Mouse (Mus musculus) kidney, postnatal 4 days (tissue): ENCODE data around the gene Eif4a2.
A peak's percentile ranks its signal among the peaks of the same experiment; 100 is the strongest.

Experiments
- DNase-seq, 2 experiments: peaks; one replicate each; pipeline ENCODE4 v3.0.0; 2021; ENCODE audit warnings: mixed read lengths in 2 of 2

Eif4a2 gene

DNA sequence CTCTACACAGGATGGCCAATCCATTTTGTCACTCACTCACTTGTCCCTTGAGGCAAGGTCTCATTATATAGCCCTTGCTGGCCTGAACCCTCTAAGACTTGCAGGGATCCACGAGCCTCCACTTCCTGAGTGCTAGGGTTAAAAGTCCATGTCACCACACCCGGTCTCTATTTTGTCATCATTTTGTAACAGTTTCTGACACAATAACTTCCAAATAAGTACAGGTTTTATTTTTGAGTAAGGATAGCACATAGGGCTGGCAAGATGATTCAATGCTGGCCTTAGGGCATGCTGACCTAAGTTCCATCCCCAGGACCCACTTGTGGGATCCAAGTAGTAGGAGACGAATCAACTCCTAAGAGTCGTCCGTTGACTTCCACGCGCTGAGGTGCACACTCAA lies 1.1 kb upstream of the Eif4a2 start:
- no peak for DNase-seq

DNA sequence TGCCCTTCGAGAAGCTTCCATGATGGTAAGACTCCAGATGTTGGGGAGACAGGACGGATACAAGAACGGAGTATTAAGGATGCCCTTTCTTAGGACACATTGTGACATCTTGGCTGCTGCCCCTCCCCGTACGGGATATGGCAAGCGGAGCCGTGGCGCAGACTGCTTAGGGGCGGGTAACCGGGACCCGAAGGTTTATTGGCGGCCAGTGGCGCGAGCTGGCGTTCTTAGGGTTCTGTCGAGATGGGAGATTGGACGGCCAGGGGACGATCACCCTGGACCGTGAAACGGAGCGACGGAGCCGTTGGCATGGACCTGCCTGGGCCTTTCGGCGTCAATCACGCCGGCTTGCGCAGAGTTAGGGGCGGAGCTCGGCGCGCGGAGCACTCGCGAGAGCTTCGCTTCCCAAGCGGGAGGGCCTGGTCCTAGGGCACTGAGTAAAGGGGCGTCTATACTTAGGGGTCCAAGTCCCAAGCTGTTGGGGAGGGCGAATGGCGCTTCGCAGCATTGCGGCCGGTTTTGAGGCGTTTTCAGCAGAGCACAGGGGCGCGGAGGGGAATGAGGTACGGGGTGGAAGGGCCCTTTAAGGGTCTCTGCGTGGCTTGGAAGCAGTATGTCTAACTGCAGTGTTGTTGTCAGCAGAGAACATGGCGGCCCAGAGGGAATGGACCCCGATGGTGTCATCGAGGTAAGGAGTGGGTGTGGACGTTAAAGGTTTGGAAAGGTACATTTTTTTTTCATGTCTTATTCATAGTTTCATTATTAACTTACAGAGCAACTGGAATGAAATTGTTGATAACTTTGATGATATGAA lies 909 bp downstream of the Eif4a2 start:
- DNase-seq: peak; percentile 88 to 93

DNA sequence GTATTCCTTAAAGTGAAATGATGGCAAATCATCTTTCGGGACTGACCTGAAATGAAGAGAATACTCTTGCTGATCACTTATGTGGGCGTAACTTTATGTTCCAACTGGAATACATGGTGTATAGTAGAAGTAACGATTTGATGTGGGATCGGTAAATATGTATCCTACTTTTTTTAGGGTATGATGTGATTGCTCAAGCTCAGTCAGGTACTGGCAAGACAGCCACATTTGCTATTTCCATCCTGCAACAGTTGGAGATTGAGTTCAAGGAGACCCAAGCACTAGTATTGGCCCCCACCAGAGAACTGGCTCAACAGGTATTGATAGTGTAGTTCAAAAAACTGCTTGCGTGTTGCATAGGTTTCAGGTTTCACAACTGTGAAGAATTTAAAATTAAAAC lies 1.7 kb downstream of the Eif4a2 start:
- DNase-seq: no peak

DNA sequence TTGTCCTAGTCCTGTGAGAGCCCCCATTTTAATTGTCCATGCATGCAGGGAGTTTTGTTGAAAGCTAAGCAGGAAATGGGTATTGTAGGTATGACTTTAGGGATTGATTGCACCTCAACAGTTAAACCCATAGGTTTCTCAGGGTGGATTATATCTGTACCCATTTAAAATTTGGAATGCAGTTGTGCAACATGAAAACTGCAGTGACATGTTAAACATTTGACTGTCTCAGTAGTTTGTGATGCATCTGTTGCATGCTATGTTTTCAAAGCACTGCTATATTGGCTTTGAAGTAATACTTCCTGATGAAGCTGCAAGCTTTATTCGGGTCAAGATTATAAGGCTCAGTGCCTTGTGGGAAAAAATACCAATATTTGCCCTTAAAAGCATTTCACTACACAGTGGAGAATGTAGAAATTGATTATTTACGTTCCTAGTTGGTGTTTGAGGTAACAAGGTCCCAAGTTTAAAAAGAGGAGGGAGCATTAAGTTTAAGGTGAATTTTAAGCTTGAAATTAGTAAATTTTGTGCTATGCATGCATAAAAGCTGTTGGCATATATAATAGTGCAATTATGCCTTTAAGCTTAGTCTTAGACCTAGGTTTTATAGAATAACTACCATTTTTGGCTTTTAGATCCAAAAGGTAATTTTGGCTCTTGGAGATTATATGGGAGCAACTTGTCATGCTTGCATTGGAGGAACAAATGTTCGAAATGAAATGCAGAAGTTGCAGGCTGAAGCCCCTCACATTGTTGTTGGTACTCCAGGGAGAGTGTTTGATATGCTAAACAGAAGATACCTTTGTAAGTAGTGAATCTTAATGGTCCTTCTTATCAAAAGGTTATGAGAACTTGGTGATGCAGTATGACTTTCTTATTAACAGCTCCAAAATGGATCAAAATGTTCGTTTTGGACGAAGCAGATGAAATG lies 2.4 kb downstream of the Eif4a2 start:
- no peak for DNase-seq

DNA sequence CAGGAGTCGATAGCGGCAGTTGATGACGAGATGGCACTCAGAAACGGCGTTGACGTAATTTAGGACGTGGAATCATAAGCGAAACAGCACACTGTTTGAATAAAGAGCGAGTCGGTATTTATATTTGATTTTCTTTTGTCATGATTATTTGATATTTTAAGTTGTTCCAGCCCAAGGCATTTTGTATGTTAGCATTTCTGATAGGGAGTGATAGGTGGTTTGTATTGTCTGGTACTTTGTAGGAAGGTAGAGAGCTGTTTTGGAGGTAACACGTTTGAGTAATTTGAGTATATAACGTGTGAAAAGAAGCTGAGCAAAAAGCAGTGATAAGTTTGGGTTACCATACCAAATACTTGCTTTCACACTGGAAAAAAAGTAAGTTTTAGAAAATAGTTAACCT lies 5.1 kb downstream of the Eif4a2 start:
- DNase-seq: no peak

DNA sequence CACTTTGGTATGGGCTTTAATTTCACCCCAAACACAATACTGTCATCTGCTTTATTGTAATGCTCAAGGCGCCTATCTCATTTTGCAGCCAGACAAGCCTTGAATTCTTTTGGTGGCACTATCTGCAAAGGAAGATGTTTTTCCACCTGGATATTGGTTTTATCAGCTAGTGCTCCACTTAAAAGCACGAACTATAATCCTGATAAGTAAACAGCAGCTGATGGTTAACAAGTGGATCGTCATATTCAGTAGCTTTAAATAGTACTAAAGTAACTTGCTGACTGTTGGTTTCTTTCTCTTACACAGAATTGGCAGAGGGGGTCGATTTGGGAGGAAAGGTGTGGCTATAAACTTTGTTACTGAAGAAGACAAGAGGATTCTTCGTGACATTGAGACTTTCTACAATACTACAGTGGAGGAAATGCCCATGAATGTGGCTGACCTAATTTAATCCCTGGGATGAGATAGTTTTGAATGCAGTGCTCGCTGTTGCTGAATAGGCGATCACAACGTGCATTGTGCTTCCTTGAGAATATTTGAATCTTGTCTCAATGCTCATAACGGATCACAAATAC lies 5.7 kb downstream of the Eif4a2 start:
- DNase-seq: no peak

DNA sequence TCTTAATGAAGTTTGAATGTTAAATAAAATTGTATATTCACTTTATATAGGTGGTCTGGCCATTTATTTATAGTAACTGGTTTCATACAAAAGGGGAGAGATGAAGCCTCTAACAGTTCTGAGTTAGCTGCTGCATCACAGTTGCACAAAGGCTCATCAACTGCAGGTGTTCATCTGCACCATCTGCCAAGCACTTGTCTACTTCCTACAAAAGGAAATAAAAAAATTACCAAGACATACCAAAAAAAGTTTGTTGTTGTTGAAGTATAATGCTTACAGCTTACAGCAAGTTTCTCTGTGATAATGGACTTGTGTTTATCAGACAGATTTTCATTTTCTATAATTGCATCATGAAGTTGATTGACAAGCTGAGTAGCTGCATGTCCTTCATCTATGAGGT lies 6.7 kb downstream of the Eif4a2 start:
- DNase-seq: no peak

DNA sequence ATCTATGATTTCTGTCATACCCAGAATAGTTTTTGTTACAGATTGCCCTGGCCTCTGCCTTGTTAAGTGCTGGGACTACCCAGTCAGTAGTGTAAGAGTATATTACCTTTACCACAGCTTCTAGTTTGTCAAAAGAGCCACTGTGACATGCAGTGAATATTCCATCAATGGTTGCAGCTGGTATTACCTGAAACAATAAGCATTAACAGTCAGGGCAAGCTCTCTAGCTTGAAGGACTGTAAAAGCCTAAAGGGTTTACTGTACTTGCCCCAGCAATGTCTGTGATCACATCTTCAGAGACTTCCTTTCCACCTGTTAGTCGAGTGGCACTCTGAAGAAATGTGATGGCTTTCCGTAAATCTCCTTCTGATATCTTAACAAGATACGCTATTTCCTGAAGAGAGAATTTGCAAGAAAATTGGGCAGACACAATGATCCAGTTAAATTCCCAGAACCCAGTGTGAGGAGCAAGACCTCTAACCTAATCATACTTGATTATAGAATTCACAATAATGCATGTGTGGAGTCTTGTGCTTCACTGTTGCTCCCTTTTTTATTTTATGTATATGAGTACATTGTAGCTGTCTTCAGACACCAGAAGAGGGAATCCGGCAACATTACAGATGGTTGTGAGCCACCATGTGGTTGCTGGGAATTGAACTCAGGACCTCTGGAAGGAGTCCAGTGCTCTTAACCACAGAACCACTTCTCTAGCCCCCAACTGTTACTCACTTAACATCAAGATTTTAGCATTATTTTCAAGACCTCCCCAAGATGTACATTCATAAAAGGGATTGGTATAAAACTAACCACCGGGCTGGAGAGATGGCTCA lies 7.3 kb downstream of the Eif4a2 start:
- DNase-seq: no peak

DNA sequence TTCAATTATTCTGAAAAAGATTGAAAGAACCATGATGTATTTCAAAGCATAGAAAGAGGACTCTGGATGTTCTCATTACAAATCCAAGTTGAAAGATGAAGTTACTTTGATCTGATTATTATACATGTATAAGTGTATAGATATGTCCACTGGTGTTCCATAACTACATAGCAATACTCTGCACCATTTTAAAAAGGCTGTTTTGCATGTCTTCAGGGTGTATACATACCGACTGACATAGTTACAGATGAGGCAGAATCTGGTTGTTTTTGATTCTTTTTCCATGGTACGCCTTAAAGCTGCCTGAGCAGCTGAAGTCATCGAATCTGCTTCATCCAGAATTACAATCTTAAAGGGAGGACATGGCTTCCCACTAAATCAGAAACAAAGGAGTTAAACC lies 8.2 kb downstream of the Eif4a2 start:
- DNase-seq: no peak

DNA sequence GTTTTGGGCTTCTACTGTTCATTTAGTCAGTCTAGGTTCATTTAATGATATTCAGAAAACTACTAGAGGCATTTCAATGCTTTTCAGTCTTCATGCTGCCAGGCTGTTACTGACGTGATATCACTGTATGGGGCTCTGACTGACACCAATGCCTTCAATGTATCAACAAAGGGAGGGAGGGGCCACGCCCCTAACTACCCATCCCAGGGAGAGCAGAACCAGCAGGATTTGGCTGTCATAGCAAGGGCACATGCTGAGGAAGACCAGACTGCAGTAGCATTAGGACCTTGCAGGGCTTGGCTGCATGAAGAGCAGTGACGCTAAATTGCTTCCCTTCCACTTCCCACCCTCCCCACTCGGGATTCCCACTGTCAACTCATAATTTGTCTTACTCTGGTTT lies 9.9 kb downstream of the Eif4a2 start:
- DNase-seq: no peak

DNA sequence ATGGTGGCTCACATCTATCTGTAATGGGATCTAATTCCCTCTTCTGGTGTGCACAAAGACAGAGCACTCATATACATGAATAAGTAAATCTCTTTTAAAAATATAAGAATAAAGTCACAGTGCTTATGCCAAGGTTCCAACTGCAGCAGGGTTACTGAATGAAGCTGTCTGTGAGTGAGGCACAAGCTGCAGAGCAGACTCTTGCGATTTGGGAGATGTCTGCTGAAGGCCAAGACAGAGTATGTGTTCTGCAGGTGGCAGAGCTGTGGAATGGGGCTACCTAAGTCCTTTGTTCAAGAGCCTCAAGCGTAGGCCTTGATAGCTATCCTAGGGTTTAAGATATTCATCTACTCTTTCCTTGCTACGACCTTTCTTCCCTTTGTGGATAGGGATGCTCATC lies 15.2 kb downstream of the Eif4a2 start:
- no peak for DNase-seq

DNA sequence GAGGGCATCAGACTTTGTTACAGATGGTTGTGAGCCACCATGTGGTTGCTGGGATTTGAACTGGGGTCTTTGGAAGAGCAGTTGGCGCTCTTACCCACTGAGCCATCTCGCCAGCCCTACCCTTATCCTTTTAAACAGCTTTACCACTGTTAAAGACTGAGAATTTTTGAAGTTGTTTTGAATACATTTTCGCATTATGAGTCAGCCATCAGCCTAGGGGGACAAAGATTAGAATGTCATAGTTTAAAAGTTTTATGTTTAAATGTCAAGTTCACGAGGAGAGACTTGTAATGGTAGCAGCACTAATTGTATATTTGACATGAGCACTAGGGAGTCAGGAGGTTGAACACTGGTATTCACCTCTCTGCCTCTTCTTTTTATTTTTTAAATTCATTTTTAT lies 15.9 kb downstream of the Eif4a2 start:
- no peak for DNase-seq

DNA sequence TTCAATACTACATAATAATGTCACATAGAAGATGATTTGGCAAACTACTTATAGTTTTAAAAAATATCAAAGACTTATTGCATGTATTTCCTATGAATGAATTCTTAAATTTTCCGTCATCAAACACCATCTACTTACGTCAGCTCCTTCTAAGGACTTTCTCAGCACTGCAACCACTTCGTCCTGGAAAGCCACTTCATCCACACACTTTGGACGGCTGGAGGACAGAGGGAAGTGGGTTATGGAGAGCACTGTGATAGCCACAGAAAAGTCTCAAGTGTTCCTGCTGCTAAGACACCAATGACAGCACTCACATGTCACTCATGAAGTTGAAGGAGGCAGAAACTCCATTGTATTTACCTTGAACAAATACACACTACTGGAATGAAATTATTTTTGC lies 17.2 kb downstream of the Eif4a2 start:
- DNase-seq: no peak

DNA sequence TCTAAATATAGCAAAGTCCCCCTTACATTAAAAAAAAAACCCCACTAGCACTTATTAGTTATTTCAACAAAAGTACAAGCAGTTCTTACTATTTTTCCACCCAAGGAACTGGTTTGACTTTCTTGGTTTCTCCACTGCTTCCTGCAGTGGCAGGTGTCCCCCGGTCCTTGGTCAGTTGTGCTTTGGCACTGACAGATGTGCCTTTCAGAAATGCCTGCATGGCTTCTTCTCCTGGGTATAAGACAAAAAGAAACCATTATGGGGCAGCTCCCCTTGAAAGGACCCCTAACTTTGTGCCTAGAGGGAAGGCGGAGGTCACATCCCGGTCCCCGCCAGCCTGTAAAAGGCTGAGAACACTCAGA lies 20.0 kb downstream of the Eif4a2 start:
- no peak for DNase-seq

DNA sequence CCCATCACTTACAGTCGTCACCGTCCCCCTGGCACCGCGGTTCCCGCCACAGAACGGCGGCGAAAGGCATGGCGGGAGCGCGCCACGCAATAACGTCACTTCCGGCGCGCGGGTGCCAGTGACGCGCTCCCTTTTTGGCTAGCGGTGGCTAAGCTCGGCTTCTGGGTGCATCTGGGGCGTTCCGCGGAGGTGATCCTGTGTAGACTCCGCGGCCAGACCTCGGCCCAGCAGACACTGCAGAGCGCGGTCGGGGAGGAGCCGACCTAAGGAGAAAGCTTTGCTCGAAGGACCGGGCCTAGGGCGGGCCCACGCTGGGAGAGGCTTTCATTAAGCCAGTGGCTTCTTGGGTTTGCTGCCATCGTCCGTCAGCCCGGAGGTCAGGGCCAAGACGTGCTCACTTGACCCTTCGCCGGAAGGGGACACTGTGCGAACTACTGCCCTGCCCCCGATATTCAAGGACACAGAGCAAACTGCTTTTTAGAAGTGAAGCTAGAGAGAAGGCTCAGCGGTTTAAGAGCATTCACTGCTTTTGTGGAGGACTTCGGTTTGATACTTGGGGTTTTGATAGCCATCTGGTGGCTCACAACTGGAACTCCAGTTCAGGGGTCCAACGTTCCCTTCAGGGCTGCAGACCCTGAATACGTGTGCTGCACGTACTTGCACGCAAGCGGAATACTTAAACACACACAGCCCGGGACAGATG lies 20.6 kb downstream of the Eif4a2 start, which contains the start of gene Rfc4:
TSS of gene Rfc4 (minus strand) at position 65 of the 703 bp plus-strand sequence.
- peak; percentile 93 to 95 for DNase-seq

DNA sequence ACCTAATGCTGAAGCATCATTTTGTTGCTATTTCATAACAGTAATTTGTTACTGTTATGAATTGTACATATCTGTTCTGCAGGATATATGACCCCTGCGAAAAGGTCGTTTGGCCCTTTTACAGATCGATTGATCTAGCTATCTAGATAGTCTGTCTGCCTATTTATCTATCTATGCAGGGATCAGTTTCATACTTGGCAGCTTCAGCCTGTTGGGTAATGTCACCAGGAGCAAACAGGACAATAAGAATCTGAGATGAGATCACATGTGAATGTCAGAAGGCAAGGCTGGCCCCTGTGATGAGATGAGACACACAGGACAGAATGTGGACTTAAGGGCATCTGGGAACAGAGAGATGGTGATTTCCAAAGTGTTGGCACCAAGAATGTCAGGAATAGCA lies 23.1 kb downstream of the Eif4a2 start:
- no peak for DNase-seq

DNA sequence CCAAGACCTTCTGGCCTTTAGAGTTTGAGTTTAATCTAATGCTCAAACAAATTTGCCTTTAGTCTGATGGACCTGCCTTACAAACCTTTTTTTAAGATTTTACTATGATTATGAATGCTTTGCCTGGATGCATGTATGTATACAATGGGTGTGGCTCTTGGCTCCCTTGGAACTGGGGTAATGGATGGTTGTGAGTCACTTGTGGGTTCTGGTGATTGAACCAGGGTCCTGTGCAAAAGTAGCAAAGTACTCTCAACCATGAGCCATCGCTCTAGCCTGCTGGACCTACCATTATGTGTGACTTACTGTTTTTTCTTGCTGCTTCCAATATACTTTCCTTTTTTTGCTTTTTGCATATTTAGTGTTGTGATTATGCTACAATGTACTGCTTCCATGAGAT lies 25.1 kb downstream of the Eif4a2 start:
- no peak for DNase-seq

DNA sequence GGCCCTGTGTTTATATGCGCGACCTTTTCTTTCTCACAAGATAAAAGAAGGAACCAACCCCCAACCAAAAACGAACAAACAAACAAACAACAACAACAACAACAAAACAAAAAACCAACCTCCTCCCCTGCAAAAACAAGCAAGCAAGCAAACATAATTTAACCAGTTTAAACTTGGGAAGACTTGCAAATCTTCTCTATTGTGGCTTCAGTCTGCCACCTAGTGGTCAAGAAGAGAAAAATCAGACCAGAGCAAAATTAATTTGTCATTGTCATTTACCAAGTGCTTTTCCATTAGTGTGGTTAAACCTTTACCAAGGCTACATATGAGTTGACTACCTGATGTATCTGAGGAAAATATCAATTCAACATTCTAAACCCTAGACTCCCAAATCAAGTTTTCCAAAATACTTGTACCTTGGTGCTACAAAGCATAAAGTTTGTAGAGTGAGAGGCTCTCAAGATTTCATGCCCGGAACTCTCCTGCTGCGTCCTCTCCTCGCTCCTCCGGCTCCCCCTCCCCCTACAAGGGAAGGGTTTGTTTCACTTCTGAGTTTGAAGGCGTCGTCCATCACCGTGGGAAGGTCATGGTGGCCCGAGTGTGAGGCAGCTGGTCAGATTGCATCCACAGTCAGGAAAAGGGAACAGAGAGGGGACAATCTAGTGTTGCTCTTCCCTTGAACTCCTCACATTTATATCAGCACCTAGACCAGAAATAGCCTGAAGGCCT lies 28.3 kb downstream of the Eif4a2 start:
- peak in 1 of 2 experiments; percentile 23 for DNase-seq

DNA sequence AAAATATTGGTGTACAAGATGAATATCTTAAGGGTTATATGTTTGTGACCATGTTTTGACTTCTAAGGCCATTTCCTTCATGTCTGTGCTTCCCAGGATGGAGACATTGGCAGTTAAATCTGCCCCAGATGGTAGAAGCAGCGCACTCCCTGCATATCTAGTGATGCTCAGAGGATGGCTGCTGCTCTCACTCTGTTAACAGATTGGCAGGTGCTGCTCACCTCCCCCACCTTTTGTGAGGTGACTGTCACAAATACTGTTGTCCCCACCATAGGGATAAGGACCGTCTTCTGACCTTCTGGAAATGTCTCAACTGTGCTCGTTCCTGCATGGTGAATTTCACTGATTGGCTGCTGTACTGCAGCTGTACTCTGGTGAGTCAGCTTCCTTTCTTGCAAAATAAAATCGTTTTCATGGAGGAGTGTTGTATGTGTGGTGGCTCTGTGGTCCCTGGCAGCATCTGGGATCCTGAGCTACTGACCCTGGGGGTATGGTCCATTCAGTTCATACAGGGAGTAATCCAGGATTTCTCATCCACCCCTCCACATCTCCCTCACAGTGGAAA lies 29.2 kb downstream of the Eif4a2 start:
- no peak for DNase-seq

DNA sequence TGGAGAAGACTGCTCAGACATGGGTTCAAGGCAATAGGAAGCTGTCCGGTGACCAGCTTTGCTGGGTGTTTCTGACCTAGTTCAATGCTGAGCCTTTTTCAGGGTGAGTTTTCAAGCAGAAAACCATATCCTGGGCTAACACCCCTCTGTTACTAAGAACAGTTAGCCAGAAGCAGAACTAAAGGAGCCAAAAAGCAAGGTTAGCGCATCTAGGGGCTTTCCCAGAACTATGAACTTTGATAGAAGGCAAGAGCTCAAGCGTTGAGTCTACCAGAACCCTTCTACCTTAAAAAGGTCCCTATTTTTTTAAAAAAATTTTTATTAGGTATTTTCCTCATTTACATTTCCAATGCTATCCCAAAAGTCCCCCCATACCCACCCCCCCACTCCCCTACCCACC lies 33.7 kb downstream of the Eif4a2 start:
- no peak for DNase-seq

DNA sequence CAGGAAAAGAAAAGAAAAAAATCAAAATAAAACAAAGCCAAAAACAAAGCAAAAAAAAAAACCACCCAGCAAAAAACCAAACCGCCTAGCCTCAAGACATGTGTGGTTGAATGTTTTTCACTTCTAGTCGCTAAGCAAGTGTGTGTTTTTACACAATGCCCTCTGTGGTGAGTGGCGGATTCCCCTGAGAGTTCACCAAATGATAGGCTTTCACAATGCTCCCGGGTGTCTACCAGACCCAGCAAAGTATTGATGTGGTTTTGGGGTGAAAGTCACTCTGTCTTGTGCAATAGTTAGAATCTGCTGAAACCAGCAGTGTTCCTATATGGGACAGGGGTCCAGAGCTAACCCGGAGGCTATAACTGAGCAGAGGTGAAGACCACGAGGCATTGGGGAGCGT lies 37.1 kb downstream of the Eif4a2 start:
- DNase-seq: no peak
